Mouse (Mus musculus) heart, adult 2 months (tissue): ENCODE data around the gene Bcat2. TPM values are rescaled to one million over a fixed set of nuclear protein-coding genes. Genes with fewer than 3 reads are reported as not detected.

Experiments used
- DNase-seq, 2 experiments: peaks; one replicate each; pipeline ENCODE4 v3.0.0; 2021
- H3K27ac ChIP-seq: fragments of 200-600 bp; 2 replicates; pipeline ENCODE4 v1.8.1; 2022
- H3K27me3 ChIP-seq: fragments of 200-500 bp; 2 replicates; pipeline ENCODE4 v1.6.1; 2012; ENCODE audit warnings: mild to moderate bottlenecking, low read length, inconsistent platforms, mixed read lengths; ENCODE audit not compliant: control insufficient read depth, insufficient read depth
- H3K36me3 ChIP-seq: fragments of 200-500 bp; 2 replicates; pipeline ENCODE4 v1.6.1; 2012; ENCODE audit warnings: low read length, inconsistent platforms; ENCODE audit not compliant: control insufficient read depth, insufficient read depth
- H3K4me1 ChIP-seq: fragments of 200-500 bp; 2 replicates; pipeline ENCODE4 v1.6.1; 2011; ENCODE audit warnings: low read length; ENCODE audit not compliant: control insufficient read depth, insufficient read depth
- H3K4me3 ChIP-seq: fragments of 200-600 bp; 2 replicates; pipeline ENCODE4 v1.8.1; 2022
- H3K79me2 ChIP-seq: fragments of 200-500 bp; replicated peaks from 2 replicates; pipeline ENCODE4 v1.6.1; 2012; ENCODE audit warnings: mild to moderate bottlenecking, inconsistent platforms, low read length, moderate library complexity, mixed read lengths; ENCODE audit not compliant: control insufficient read depth, insufficient read depth
- H3K9ac ChIP-seq: fragments of 200-500 bp; 2 replicates; pipeline ENCODE4 v1.6.1; 2012; ENCODE audit warnings: low read depth, mild to moderate bottlenecking, control low read depth, inconsistent platforms, low read length, mixed read lengths
- CTCF ChIP-seq: fragments of 200-600 bp; IDR thresholded peaks from 2 replicates; pipeline ENCODE4 v1.8.1; 2022; ENCODE audit warnings: antibody characterized with exemption, mild to moderate bottlenecking, moderate library complexity
- EP300 ChIP-seq: fragments of 200-500 bp; IDR thresholded peaks from 2 replicates; pipeline ENCODE4 v1.6.1; 2011; ENCODE audit warnings: low read depth, low read length, control low read depth; ENCODE audit not compliant: insufficient read depth
- POLR2A ChIP-seq: fragments of 200-500 bp; IDR thresholded peaks from 2 replicates; pipeline ENCODE4 v1.6.1; 2011; ENCODE audit warnings: mild to moderate bottlenecking, low read depth, low read length, control low read depth; ENCODE audit not compliant: insufficient read depth
- WGBS: fragments of 180-500 bp; shearing (Covaris S2); methylation state at CpG from one replicate; pipeline ENCODE4 v1.1.7; 2018; 5-methylcytosine and 5-hydroxymethylcytosine counted together
- intact Hi-C: fragments of 180-260 bp; cut with DNase I; formaldehyde crosslinking; loops from one replicate; pipeline ENCODE4 v1.15.1; 2025
- polyA plus RNA-seq: library from polyadenylated mRNA; depleted of rRNA; stranded (reverse); fragments of >200 nt; gene quantifications from 2 replicates; pipeline ENCODE4 v1.2.3, GENCODE M21; 2012
- total RNA-seq, 2 experiments: library from RNA; stranded (reverse); gene quantifications; 2 replicates each; pipeline ENCODE4 v1.2.3; 2021

The Bcat2 gene
- total and polyA plus RNA-seq, 3 experiments = 142 to 306 (median 219) TPM

DNA sequence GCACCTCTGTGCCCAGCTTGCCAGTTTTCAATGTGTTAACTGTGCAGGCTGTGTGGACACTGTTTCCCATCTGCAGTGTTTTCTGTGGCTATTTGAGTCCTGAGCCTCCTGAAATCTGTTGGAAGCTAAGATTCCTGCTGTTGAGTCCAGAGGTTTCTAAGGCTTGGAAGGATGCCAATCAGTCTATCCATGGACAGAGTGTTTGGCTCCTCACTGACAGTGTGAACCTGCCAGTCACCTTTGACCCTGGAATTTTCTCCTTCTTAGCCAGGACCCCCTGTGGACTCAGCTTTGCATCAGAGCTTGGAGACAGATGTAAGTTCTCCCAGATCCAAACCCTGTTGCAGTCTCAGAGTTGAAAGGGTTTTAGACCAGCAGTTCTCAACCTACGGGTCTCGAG, 29.7 kb upstream of the Bcat2 start:
- intact Hi-C loops = no loop called here
- WGBS = 79% methylated on average over 2 of the region's 2 CpGs
- Histone ChIP-seq H3K9ac (no peak overlapping the region), H3K36me3 (no peaks in the 10 kb centered on the region), H3K79me2 (no peaks in the 10 kb centered on the region), H3K27ac (no peak overlapping the region), H3K4me3 (no peak overlapping the region), H3K4me1 (no peaks in the 10 kb centered on the region), H3K27me3 (no peaks in the 10 kb centered on the region)
- no peak for TF ChIP-seq POLR2A
- no peak for TF ChIP-seq EP300
- TF ChIP-seq CTCF = no peak
- no peak for DNase-seq

DNA sequence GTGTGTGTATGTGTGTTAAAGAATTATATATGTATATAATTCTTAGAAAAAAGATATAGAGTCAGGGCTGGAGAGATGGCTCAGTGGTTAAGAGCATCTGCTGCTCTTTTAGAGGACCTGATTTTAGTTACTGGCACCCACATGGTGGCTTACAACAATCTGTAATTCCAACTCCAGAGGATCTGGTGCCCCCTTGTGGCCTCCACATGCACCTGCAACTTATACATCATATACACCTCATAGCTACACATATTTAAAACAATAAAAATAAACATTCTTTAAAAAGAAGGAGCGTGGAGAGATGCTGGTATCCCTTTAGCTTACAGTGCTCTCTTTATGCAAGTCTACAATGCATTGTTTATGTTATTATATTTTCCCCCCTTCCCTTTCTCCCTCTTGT, 25.4 kb upstream of the Bcat2 start:
- H3K36me3 ChIP-seq = no peaks in the 10 kb centered on the region
- no peaks in the 10 kb centered on the region for H3K27me3 ChIP-seq
- H3K9ac ChIP-seq = no peak overlapping the region
- H3K79me2 ChIP-seq = no peaks in the 10 kb centered on the region
- H3K27ac ChIP-seq = no peak overlapping the region
- DNase-seq = no peak
- H3K4me1 ChIP-seq = no peaks in the 10 kb centered on the region
- TF ChIP-seq POLR2A = no peak
- TF ChIP-seq CTCF = peak; percentile 47
- intact Hi-C loops = no loop called here
- H3K4me3 ChIP-seq = no peak overlapping the region
- 92% methylated on average over 1 of the region's 1 CpGs for WGBS

DNA sequence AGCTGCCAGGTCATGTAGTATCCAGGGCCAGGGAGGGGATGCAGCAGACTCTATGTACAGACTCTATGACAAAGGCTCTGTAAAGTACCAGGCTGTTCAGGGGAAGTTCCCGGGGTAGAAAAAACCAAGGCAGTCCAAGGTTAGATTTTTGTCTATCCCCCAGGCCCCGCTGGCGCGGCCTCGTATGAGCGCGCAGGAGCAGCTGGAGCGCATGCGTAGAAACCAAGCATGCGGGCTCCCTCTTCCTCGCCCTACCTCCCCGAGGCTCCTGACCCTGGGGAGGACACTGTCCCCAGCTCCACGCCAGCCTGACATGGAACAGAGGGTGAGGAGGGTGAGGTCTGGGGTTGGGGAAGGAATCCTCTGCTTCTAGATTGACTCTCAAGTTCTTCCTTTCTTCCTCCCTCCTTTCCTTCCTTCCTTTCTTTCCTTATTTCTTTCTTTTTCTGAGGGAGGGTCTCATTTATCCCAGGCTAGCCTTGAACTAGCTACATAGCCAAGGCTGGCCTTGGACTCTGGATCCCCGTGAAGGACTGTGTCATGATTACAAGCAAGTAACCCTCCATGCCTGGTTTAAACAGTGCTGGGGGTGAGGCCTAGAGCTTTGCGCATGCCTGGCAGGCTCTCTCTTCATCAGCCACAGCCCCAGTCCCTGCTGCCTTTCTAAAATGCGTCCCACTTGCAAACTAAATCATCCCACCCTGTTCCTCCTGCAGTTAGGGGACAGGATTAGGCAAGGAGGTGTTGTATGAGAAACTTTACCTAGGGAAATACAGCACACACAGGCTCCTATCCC, 20.1 kb upstream of the Bcat2 start:
- intact Hi-C loops = loop anchor here (10.0 kb wide), 1 partner anchor 135 kb away; the partner anchor contains the start of gene Ntn5
- WGBS = 92% methylated on average over 16 of the region's 16 CpGs
- Histone ChIP-seq H3K4me1 (no peaks in the 10 kb centered on the region), H3K4me3 (no peak overlapping the region), H3K27me3 (no peaks in the 10 kb centered on the region), H3K9ac (no peak overlapping the region), H3K79me2 (no peaks in the 10 kb centered on the region), H3K36me3 (no peaks in the 10 kb centered on the region), H3K27ac (no peak overlapping the region)
- TF ChIP-seq POLR2A (no peak), EP300 (no peak), CTCF (no peak)
- DNase-seq = no peak

DNA sequence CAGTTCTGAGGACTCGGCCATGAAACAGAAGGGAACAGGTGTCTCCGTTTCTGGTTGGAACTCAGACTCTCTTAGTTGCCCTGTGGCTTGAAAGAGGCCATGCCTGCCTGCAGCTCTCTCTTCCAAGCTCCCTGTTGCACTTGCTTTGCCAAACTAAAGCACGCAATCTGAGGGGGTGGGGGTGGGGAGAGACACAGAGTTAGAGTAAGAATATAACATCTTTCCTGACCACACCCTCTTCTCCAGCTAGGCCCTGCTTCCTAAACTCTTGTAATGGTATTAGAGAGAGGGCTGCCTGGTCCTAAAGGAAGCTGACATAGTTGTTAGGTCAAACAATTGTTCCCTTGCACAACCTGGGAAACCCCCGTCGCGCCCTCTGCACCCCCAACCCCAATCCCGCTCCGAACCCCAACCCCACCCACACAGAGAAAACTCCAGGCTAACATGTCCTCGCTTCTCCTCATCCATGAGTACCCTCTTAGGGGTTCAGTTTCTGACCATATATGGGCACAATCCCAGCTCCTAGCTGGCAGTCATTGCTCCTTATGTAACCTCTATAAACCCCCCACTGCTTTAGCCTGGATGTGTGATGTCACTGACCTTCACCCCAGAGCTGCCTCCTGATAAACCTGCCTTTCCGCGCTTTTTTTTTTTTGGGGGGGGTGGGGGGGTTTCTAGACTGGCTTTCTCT, 19.0 kb upstream of the Bcat2 start:
- H3K27me3 ChIP-seq = no peaks in the 10 kb centered on the region
- no peaks in the 10 kb centered on the region for H3K36me3 ChIP-seq
- intact Hi-C loops = loop anchor here (10.0 kb wide), 1 partner anchor 134 kb away; the partner anchor contains the start of gene Ntn5
- no peaks in the 10 kb centered on the region for H3K4me1 ChIP-seq
- no peak overlapping the region for H3K4me3 ChIP-seq
- WGBS = 72% methylated on average over 11 of the region's 11 CpGs
- DNase-seq = no peak
- no peaks in the 10 kb centered on the region for H3K79me2 ChIP-seq
- no peak overlapping the region for H3K27ac ChIP-seq
- TF ChIP-seq CTCF (no peak), POLR2A (no peak), EP300 (no peak)
- H3K9ac ChIP-seq = no peak overlapping the region

DNA sequence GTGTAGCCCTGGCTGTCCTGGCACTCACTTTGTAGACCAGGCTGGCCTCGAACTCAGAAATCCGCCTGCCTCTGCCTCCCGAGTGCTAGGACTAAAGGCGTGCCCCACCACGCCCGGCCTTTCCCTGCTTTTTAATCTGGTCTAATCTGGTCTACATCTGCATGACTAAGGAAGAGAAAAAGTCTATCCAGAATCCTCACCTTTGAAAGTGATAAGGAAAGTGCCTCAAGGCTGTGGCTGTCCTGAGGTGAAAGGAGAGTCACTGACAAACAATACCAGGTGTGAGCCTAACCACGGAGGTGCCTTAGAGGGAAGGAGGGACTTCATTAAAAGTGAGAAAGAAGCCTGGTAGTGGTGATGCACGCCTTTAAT, 18.5 kb upstream of the Bcat2 start:
- Histone ChIP-seq H3K4me3 (no peak overlapping the region), H3K9ac (no peak overlapping the region), H3K27ac (no peak overlapping the region), H3K27me3 (no peaks in the 10 kb centered on the region), H3K4me1 (no peaks in the 10 kb centered on the region), H3K36me3 (no peaks in the 10 kb centered on the region), H3K79me2 (no peaks in the 10 kb centered on the region)
- intact Hi-C loops = loop anchor here (10.0 kb wide), 1 partner anchor 133 kb away; the partner anchor contains the start of gene Ntn5
- no peak for DNase-seq
- TF ChIP-seq CTCF (no peak), EP300 (no peak), POLR2A (no peak)
- WGBS = 82% methylated on average over 8 of the region's 8 CpGs

DNA sequence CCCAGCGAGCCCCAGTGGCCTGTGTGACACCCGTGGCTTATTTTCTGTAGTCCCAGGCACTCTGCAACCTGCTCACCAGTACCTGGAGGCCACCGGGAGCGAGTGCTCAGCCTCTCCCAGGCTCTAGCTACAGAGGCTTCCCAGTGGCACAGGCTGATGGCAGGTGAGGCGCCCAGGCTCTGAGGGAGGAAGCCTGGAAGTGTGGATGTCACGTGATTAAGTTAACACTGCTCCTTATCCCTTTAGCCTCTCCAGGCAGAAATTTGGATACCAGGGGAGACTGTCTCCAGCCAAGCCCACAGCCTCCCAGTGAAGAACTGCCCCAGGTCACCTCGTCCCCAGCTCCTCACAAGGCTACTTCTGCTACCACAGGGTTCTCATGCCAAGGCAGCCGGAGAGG, 16.4 kb upstream of the Bcat2 start:
- DNase-seq = no peak
- H3K4me1 ChIP-seq = no peaks in the 10 kb centered on the region
- no peak overlapping the region for H3K4me3 ChIP-seq
- intact Hi-C loops = loop anchor here (10.0 kb wide), 1 partner anchor 131 kb away; the partner anchor contains the start of gene Ntn5
- no peaks in the 10 kb centered on the region for H3K36me3 ChIP-seq
- H3K9ac ChIP-seq = no peak overlapping the region
- no peak overlapping the region for H3K27ac ChIP-seq
- TF ChIP-seq POLR2A = no peak
- no peak for TF ChIP-seq EP300
- TF ChIP-seq CTCF = no peak
- H3K27me3 ChIP-seq = no peaks in the 10 kb centered on the region
- WGBS = 66% methylated on average over 8 of the region's 8 CpGs
- no peaks in the 10 kb centered on the region for H3K79me2 ChIP-seq
